Mouse (Mus musculus) C2C12 (cell line): ENCODE results near the gene 4930595D18Rik.

Source experiments
- CTCF ChIP-seq: IDR thresholded peaks from one replicate; pipeline ENCODE4 v1.5.1; 2011; ENCODE audit not compliant: control insufficient read depth, insufficient read depth, insufficient read length
- FOSL1 ChIP-seq: IDR thresholded peaks from one replicate; pipeline ENCODE4 v1.8.0; 2011; ENCODE audit warnings: mild to moderate bottlenecking, low read length; ENCODE audit not compliant: poor library complexity, insufficient read depth, severe bottlenecking
- MAX ChIP-seq: IDR thresholded peaks from one replicate; pipeline ENCODE4 v1.6.1; 2011; ENCODE audit warnings: mild to moderate bottlenecking, control low read depth
- MYOD1 ChIP-seq: IDR thresholded peaks from one replicate; pipeline ENCODE4 v1.6.1; 2011; ENCODE audit warnings: low read depth; ENCODE audit not compliant: control insufficient read depth, insufficient read length
- MYOG ChIP-seq: IDR thresholded peaks from one replicate; pipeline ENCODE4 v1.6.1; 2011; ENCODE audit not compliant: control insufficient read depth, insufficient read length; ENCODE audit errors: extremely low read depth
- USF1 ChIP-seq: IDR thresholded peaks from one replicate; pipeline ENCODE4 v1.6.1; 2011; ENCODE audit warnings: low read depth, mild to moderate bottlenecking, control low read depth, moderate library complexity

DNA sequence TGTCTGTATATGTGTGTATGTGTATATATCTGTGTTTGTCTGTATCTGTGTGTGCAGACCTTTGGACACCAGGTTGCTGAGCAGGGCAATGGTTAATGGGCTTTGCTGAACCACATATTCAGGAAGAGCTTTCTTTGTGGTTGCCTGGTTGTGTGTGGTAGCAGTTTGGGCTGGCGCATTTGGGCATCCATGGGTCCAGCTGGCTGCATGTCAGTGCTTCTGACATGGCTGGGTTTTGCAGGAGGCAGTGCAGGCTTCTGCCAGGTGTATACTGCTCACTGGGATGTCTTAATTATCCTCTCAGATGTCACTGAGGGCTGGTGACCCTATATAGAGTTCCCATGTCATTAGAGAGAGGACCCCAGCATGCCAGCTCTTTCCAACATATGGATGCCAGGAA, 28.5 kb downstream of the 4930595D18Rik start:
- no peak for TF ChIP-seq MAX
- no peak for TF ChIP-seq MYOG
- no peak for TF ChIP-seq CTCF
- no peak for TF ChIP-seq USF1
- TF ChIP-seq FOSL1: no peak
- no peak for TF ChIP-seq MYOD1
